Mouse (Mus musculus): ENCODE data around the gene Comp. TPM values are rescaled to one million over a fixed set of nuclear protein-coding genes. Genes with fewer than 3 reads are reported as not detected.
A peak's percentile ranks its signal among the peaks of the same experiment; 100 is the strongest.

Gene Comp
- polyA plus RNA-seq, 1 experiment from 2014 or later, result 0.43 TPM

GRCm38 (mm10) chr8:70389678-70390077 is 16.3 kb downstream of the Comp start:
- peaks cover 10% of the 10 kb centered on the region for H3K4me1 ChIP-seq
- 0 out of 2 replicates have a peak, but pooled peaks cover 4% of the 10 kb centered on the region for H3K27me3 ChIP-seq (ENCODE audit: insufficient read depth, poor library complexity, severe bottlenecking)
- WGBS, result 80% methylated on average over 2 of the region's 2 CpGs
- H3K9me3 ChIP-seq, result no peaks in the 10 kb centered on the region
- DNase-seq (ENCODE audit: low spot score), result no peak
- no peak overlapping the region for H3K27ac ChIP-seq
- H3K36me3 ChIP-seq, result peaks cover 53% of the 10 kb centered on the region
- H3K4me3 ChIP-seq, result no peak overlapping the region

GRCm38 (mm10) chr8:70393087-70393486 is 19.7 kb downstream of the Comp start:
- no peak overlapping the region for H3K27ac ChIP-seq
- H3K9me3 ChIP-seq, result no peaks in the 10 kb centered on the region
- peaks cover 11% of the 10 kb centered on the region for H3K4me1 ChIP-seq
- peaks cover 7% of the 10 kb centered on the region; the same call in 1 of the 2 replicates for H3K27me3 ChIP-seq (ENCODE audit: insufficient read depth, poor library complexity, severe bottlenecking)
- no peak overlapping the region for H3K4me3 ChIP-seq
- 81% methylated on average over 5 of the region's 5 CpGs for WGBS
- H3K36me3 ChIP-seq, result peaks cover 29% of the 10 kb centered on the region
- DNase-seq (ENCODE audit: low spot score), result no peak

GRCm38 (mm10) chr8:70394269-70394998 is 21.1 kb downstream of the Comp start:
- H3K36me3 ChIP-seq, result peaks cover 29% of the 10 kb centered on the region
- WGBS, result 76% methylated on average over 8 of the region's 8 CpGs

GRCm38 (mm10) chr8:70395649-70396048 is 22.3 kb downstream of the Comp start:
- Histone ChIP-seq H3K4me3 (no peak overlapping the region), H3K36me3 (peaks cover 27% of the 10 kb centered on the region), H3K4me1 (peaks cover 10% of the 10 kb centered on the region), H3K27me3 (ENCODE audit: insufficient read depth, poor library complexity, severe bottlenecking) (peaks cover 7% of the 10 kb centered on the region; the same call in 1 of the 2 replicates), H3K27ac (no peak overlapping the region), H3K9me3 (no peaks in the 10 kb centered on the region)
- no peak for DNase-seq (ENCODE audit: low spot score)
- WGBS, result 77% methylated on average over 5 of the region's 5 CpGs

More at GRCm38 (mm10) chr8:70394269-70394998, 21.1 kb downstream of the Comp start:
- no peak overlapping the region for H3K4me3 ChIP-seq
- DNase-seq (ENCODE audit: low spot score), result no peak
- peaks cover 7% of the 10 kb centered on the region; the same call in 1 of the 2 replicates for H3K27me3 ChIP-seq (ENCODE audit: insufficient read depth, poor library complexity, severe bottlenecking)
- H3K9me3 ChIP-seq, result no peaks in the 10 kb centered on the region
- no peak overlapping the region for H3K27ac ChIP-seq
- H3K4me1 ChIP-seq, result peaks cover 10% of the 10 kb centered on the region

- DNase-seq (ENCODE audit: low spot score), result no peak
Observed at GRCm38 (mm10) chr8:70396184-70396583, 22.8 kb downstream of the Comp start.

GRCm38 (mm10) chr8:70397611-70398563 is 24.5 kb downstream of the Comp start:
- peaks cover 7% of the 10 kb centered on the region; the same call in 1 of the 2 replicates for H3K36me3 ChIP-seq
- peaks cover 7% of the 10 kb centered on the region; the same call in 1 of the 2 replicates for H3K27me3 ChIP-seq (ENCODE audit: insufficient read depth, poor library complexity, severe bottlenecking)
- 82% methylated on average over 16 of the region's 16 CpGs for WGBS
- H3K9me3 ChIP-seq, result no peaks in the 10 kb centered on the region
- DNase-seq (ENCODE audit: low spot score), result no peak
- no peak overlapping the region for H3K27ac ChIP-seq
- no peak overlapping the region for H3K4me3 ChIP-seq
- peaks cover 6% of the 10 kb centered on the region for H3K4me1 ChIP-seq

More at GRCm38 (mm10) chr8:70396184-70396583, 22.8 kb downstream of the Comp start:
- Histone ChIP-seq H3K36me3 (peaks cover 22% of the 10 kb centered on the region), H3K27ac (no peak overlapping the region), H3K27me3 (ENCODE audit: insufficient read depth, poor library complexity, severe bottlenecking) (peaks cover 7% of the 10 kb centered on the region; the same call in 1 of the 2 replicates), H3K4me3 (no peak overlapping the region), H3K4me1 (peaks cover 6% of the 10 kb centered on the region), H3K9me3 (no peaks in the 10 kb centered on the region)
- WGBS, result 77% methylated on average over 5 of the region's 5 CpGs

- DNase-seq (ENCODE audit: low spot score), result no peak
- H3K9me3 ChIP-seq, result no peaks in the 10 kb centered on the region
- no peaks in the 10 kb centered on the region for H3K27me3 ChIP-seq (ENCODE audit: insufficient read depth, poor library complexity, severe bottlenecking)
- no peak overlapping the region for H3K4me3 ChIP-seq
- H3K27ac ChIP-seq, result no peak overlapping the region
- peaks cover 11% of the 10 kb centered on the region for H3K36me3 ChIP-seq
- peaks cover 47% of the 10 kb centered on the region for H3K4me1 ChIP-seq
- WGBS, result 90% methylated on average over 3 of the region's 3 CpGs
Observed at GRCm38 (mm10) chr8:70404212-70404611, 30.9 kb downstream of the Comp start.

- peaks cover 52% of the 10 kb centered on the region for H3K4me1 ChIP-seq
- no peaks in the 10 kb centered on the region for H3K27me3 ChIP-seq (ENCODE audit: insufficient read depth, poor library complexity, severe bottlenecking)
- 56% methylated on average over 7 of the region's 7 CpGs for WGBS
- H3K36me3 ChIP-seq, result peaks cover 9% of the 10 kb centered on the region
- no peaks in the 10 kb centered on the region for H3K9me3 ChIP-seq
- H3K4me3 ChIP-seq, result no peak overlapping the region
- DNase-seq (ENCODE audit: low spot score), result no peak
- H3K27ac ChIP-seq, result no peak overlapping the region
Observed at GRCm38 (mm10) chr8:70405189-70405588, 31.8 kb downstream of the Comp start.

- peaks cover 52% of the 10 kb centered on the region for H3K4me1 ChIP-seq
- H3K36me3 ChIP-seq, result peaks cover 9% of the 10 kb centered on the region
- no peak for DNase-seq (ENCODE audit: low spot score)
- H3K27me3 ChIP-seq (ENCODE audit: insufficient read depth, poor library complexity, severe bottlenecking), result no peaks in the 10 kb centered on the region
- no peaks in the 10 kb centered on the region for H3K9me3 ChIP-seq
- WGBS, result 74% methylated on average over 11 of the region's 11 CpGs
- H3K27ac ChIP-seq, result no peak overlapping the region; the same call in 1 of the 2 replicates
- H3K4me3 ChIP-seq, result no peak overlapping the region
Observed at GRCm38 (mm10) chr8:70406427-70407069, 33.2 kb downstream of the Comp start.

- 51% methylated on average over 6 of the region's 6 CpGs for WGBS
- peak overlapping the region; percentile 47; the same call in 1 of the 2 replicates for H3K27ac ChIP-seq
- no peak overlapping the region for H3K4me3 ChIP-seq
- H3K9me3 ChIP-seq, result no peaks in the 10 kb centered on the region
- H3K4me1 ChIP-seq, result peaks cover 52% of the 10 kb centered on the region
- DNase-seq (ENCODE audit: low spot score), result no peak
- peaks cover 11% of the 10 kb centered on the region for H3K36me3 ChIP-seq
- no peaks in the 10 kb centered on the region for H3K27me3 ChIP-seq (ENCODE audit: insufficient read depth, poor library complexity, severe bottlenecking)
Observed at GRCm38 (mm10) chr8:70408301-70408700, 34.9 kb downstream of the Comp start.

- Histone ChIP-seq H3K9me3 (no peaks in the 10 kb centered on the region), H3K36me3 (peaks cover 10% of the 10 kb centered on the region), H3K4me1 (peaks cover 52% of the 10 kb centered on the region), H3K27ac (peak overlapping the region; percentile 47; the same call in 1 of the 2 replicates), H3K4me3 (no peak overlapping the region), H3K27me3 (ENCODE audit: insufficient read depth, poor library complexity, severe bottlenecking) (no peaks in the 10 kb centered on the region)
- 82% methylated on average over 10 of the region's 10 CpGs for WGBS
- DNase-seq (ENCODE audit: low spot score), result no peak
Observed at GRCm38 (mm10) chr8:70409019-70409418, 35.7 kb downstream of the Comp start.

GRCm38 (mm10) chr8:70409455-70409871 is 36.1 kb downstream of the Comp start:
- Histone ChIP-seq H3K36me3 (peaks cover 5% of the 10 kb centered on the region), H3K9me3 (no peaks in the 10 kb centered on the region), H3K4me1 (peaks cover 48% of the 10 kb centered on the region), H3K4me3 (no peak overlapping the region), H3K27ac (peak overlapping the region; percentile 47; the same call in 1 of the 2 replicates), H3K27me3 (ENCODE audit: insufficient read depth, poor library complexity, severe bottlenecking) (no peaks in the 10 kb centered on the region)
- DNase-seq (ENCODE audit: low spot score), result no peak
- 67% methylated on average over 9 of the region's 9 CpGs for WGBS

All from heart, embryonic 10.5 days (tissue).